Mouse (Mus musculus) kidney, postnatal 10 days (tissue): ENCODE results near the gene Wipi1.

ENCODE experiments used
- DNase-seq: peaks from one replicate; pipeline ENCODE4 v3.0.0; 2021; ENCODE audit warnings: mixed read lengths

Gene Wipi1

GRCm38 (mm10) chr11:109536939-109537338, 74.8 kb downstream of the Wipi1 start:
- no peak for DNase-seq

GRCm38 (mm10) chr11:109535966-109536365, 75.8 kb downstream of the Wipi1 start:
- no peak for DNase-seq

GRCm38 (mm10) chr11:109530030-109530429, 81.7 kb downstream of the Wipi1 start:
- DNase-seq = no peak

- DNase-seq = no peak
Observed at GRCm38 (mm10) chr11:109525571-109525970, 86.2 kb downstream of the Wipi1 start.

GRCm38 (mm10) chr11:109524869-109525268, 86.9 kb downstream of the Wipi1 start:
- no peak for DNase-seq
